Mouse (Mus musculus): ENCODE measurements around the gene Hectd3. TPM values are rescaled to one million over a fixed set of nuclear protein-coding genes. Genes with fewer than 3 reads are reported as not detected.
A peak's percentile ranks its signal among the peaks of the same experiment; 100 is the strongest.

The Hectd3 gene
- 22.4 and 24.9 TPM in 2 replicates for polyA plus RNA-seq (2015; fragmentation: Nextera tagmentation; extraction: Ambion mirVana)

DNA sequence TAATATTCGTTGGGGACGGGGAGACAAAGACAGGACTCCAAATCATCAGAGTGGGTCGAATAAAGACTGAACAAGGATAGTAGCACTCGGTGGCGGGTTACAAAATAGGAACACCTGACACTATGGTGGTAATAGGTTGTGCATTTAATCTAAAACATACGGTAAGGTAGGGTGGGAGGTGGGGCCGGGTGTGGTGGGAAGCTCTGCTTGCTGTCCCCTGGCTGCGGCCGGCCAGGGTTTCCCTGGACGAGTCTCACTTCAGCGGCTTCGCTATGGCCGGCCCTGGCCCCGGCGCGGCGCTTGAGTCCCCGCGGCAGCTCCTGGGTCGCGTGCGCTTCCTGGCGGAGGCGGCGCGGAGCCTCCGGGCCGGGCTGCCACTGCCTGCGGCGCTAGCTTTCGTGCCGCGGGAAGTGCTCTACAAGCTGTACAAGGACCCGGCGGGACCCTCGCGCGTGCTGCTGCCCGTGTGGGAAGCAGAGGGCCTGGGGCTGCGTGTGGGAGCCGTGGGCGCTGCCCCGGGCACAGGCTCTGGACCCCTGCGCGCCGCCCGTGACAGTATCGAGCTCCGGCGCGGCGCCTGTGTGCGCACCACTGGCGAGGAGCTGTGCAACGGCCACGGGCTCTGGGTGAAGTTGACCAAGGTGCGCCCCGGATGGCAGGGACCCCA, at the start of gene Hectd3:
Gene Hectd3 (plus strand): TSS at position 187 of the 667 bp plus-strand sequence.
- Histone ChIP-seq H3K4me3 (replicated peaks) (peak within 1 kb of the TSS; percentile 72), H3K4me2 (peak within 1 kb of the TSS; percentile 90), H3K9me3 (replicated peaks) (no peaks in the 10 kb centered on the region), H3K36me3 (peaks cover 33% of the 10 kb centered on the region), H3K9ac (replicated peaks) (peak within 1 kb of the TSS; percentile 72), H3K27me3 (replicated peaks) (no peaks in the 10 kb centered on the region), H3K4me1 (peaks cover 34% of the 10 kb centered on the region), H3K27ac (replicated peaks) (peak within 1 kb of the TSS; percentile 89)
- ATAC-seq (ENCODE audit: low FRiP score), result peak; percentile 69
- WGBS, result under 1% methylated on average over 49 of the region's 58 CpGs

DNA sequence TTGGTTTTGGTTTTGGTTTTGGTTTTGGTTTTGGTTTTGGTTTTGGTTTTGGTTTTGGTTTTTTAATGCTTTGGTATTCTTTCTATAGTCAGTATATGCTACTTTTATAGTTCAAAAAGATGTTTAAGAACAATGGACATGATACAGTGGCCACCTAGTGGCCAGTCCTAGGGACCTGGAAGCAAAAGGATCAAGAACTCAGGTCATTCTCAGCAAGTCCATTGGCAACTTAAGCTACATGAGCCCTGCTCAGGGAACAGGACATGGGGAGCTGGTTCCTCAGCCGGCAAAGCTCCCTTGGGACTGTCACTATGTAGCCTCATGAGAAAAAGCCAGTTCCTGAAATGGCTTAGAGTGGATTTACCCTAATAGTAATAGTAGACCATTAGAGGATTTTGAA, 43.5 kb upstream of the Hectd3 start:
- H3K4me2 ChIP-seq, result no peak overlapping the region
- no peaks in the 10 kb centered on the region for H3K4me1 ChIP-seq
- H3K27ac ChIP-seq (replicated peaks), result no peak overlapping the region
- H3K9ac ChIP-seq (replicated peaks), result no peak overlapping the region
- no peak for ATAC-seq (ENCODE audit: low FRiP score)
- no peaks in the 10 kb centered on the region for H3K27me3 ChIP-seq (replicated peaks)
- H3K36me3 ChIP-seq, result no peaks in the 10 kb centered on the region
- no peak overlapping the region for H3K4me3 ChIP-seq (replicated peaks)
- 44% methylated on average over 1 of the region's 1 CpGs for WGBS
- H3K9me3 ChIP-seq (replicated peaks), result no peaks in the 10 kb centered on the region

DNA sequence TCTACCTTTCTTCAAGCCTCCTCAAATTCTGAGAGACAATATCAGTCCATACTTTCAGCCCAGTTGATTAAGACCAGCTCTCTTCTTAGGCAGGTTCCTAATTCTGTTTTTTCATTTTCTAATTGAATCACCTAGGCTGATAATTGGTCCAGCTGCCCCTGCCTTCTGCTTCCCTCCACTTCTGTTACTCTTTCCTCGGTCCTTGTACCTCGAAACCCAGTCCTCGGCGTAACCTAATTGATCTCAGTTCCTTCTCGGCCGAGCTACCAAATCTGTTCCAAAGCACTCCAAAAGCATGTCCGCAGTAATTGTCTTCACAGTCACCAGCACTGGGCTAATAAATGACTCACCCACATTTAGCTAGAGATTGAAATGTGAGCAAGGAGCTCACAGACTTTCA, 40.2 kb upstream of the Hectd3 start:
- no peak overlapping the region for H3K4me2 ChIP-seq
- no peaks in the 10 kb centered on the region for H3K27me3 ChIP-seq (replicated peaks)
- H3K36me3 ChIP-seq, result no peaks in the 10 kb centered on the region
- no peaks in the 10 kb centered on the region for H3K9me3 ChIP-seq (replicated peaks)
- H3K9ac ChIP-seq (replicated peaks), result no peak overlapping the region
- no peak for ATAC-seq (ENCODE audit: low FRiP score)
- no peaks in the 10 kb centered on the region for H3K4me1 ChIP-seq
- H3K4me3 ChIP-seq (replicated peaks), result no peak overlapping the region
- no peak overlapping the region for H3K27ac ChIP-seq (replicated peaks)
- 93% methylated on average over 7 of the region's 7 CpGs for WGBS

DNA sequence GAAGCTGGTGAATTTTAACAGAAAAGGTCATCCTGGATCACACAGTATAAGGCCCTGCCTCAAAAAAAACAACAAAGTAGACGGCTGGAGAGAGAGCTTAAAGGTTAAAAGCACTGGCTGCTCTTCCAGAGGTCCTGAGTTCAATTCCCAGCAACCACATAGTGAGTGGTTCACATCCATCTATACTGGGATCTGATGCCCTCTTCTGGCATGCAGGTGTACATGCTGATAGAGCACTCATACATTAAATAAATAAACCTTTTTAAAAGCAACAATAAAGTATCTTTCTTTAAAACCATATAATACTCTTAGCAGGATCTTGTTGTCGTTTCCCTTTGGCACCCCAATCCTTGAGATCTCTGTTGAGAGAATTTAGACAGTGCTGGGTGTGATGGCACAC, 18.6 kb upstream of the Hectd3 start:
- Histone ChIP-seq H3K9me3 (replicated peaks) (no peaks in the 10 kb centered on the region), H3K4me2 (no peak overlapping the region), H3K36me3 (peaks cover 56% of the 10 kb centered on the region), H3K27ac (replicated peaks) (no peak overlapping the region), H3K4me3 (replicated peaks) (no peak overlapping the region), H3K9ac (replicated peaks) (no peak overlapping the region), H3K4me1 (no peaks in the 10 kb centered on the region), H3K27me3 (replicated peaks) (no peaks in the 10 kb centered on the region)
- 79% methylated on average over 2 of the region's 2 CpGs for WGBS
- no peak for ATAC-seq (ENCODE audit: low FRiP score)

DNA sequence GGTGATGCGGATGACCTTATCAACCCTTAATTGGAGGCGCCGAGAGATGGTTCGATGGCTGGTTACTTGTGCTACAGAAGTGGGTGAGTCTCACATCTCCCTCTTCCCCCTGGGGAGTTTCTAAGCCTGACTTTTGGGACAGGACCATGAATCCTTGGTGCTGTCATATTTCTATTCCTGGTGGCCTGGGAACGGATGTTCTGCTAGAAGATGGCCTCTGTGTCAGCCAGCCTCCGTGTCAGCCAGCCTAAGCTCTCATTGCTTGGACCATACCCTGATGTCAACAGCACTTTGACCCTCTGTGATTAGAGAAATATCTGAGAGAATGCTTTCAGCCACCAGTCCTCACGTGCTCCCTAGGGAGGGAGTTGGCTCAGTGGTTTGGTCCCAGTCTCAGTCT, 9.4 kb upstream of the Hectd3 start:
- no peak for ATAC-seq (ENCODE audit: low FRiP score)
- no peaks in the 10 kb centered on the region for H3K27me3 ChIP-seq (replicated peaks)
- H3K4me1 ChIP-seq, result no peaks in the 10 kb centered on the region
- no peak overlapping the region for H3K4me3 ChIP-seq (replicated peaks)
- WGBS, result 96% methylated on average over 7 of the region's 7 CpGs
- H3K4me2 ChIP-seq, result no peak overlapping the region
- peaks cover 70% of the 10 kb centered on the region for H3K36me3 ChIP-seq
- no peak overlapping the region for H3K9ac ChIP-seq (replicated peaks)
- no peaks in the 10 kb centered on the region for H3K9me3 ChIP-seq (replicated peaks)
- H3K27ac ChIP-seq (replicated peaks), result no peak overlapping the region

DNA sequence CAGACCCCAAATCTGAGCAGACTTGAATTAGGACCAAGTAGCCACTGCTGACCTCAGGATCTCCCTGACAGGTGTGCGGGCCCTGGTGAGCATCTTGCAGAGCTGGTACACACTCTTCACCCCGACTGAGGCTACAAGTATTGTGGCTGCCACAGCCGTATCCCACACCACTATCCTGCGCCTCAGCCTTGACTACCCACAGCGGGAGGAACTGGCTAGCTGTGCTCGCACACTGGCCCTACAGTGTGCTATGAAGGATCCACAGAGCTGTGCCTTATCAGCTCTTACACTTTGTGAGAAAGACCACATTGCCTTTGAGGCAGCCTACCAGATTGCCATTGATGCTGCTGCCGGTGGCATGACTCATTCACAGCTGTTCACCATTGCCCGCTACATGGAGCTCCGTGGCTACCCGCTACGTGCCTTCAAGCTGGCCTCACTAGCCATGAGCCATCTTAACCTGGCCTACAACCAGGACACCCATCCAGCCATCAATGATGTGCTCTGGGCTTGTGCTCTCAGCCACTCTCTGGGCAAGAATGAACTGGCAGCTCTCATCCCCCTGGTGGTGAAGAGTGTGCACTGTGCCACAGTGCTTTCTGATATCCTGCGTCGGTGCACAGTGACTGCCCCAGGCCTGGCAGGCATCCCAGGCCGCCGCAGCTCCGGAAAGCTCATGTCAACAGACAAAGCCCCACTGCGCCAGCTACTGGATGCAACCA, 8.6 kb upstream of the Hectd3 start:
- no peak overlapping the region for H3K4me3 ChIP-seq (replicated peaks)
- peaks cover 62% of the 10 kb centered on the region for H3K36me3 ChIP-seq
- 0 out of 2 replicates have a peak, but pooled peaks cover 3% of the 10 kb centered on the region for H3K4me1 ChIP-seq
- WGBS, result 62% methylated on average over 17 of the region's 17 CpGs
- H3K27me3 ChIP-seq (replicated peaks), result no peaks in the 10 kb centered on the region
- H3K9me3 ChIP-seq (replicated peaks), result no peaks in the 10 kb centered on the region
- H3K4me2 ChIP-seq, result no peak overlapping the region
- H3K9ac ChIP-seq (replicated peaks), result no peak overlapping the region
- peak; percentile 43 for ATAC-seq (ENCODE audit: low FRiP score)
- no peak overlapping the region for H3K27ac ChIP-seq (replicated peaks)

DNA sequence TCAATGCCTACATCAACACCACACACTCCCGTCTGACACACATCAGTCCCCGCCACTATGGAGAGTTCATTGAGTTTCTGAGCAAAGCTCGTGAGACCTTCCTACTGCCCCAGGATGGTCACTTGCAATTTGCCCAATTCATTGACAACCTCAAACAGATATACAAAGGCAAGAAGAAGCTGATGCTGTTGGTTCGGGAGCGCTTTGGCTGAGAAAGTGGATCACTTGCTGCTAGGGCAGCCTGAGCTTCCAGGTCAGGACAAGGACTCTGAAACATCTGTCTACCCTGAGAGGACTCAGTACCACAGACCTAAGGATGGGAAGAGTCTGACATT, 8.0 kb upstream of the Hectd3 start:
- no peak overlapping the region for H3K4me2 ChIP-seq
- no peak overlapping the region for H3K27ac ChIP-seq (replicated peaks)
- no peaks in the 10 kb centered on the region for H3K9me3 ChIP-seq (replicated peaks)
- no peaks in the 10 kb centered on the region for H3K27me3 ChIP-seq (replicated peaks)
- ATAC-seq (ENCODE audit: low FRiP score), result no peak
- H3K4me3 ChIP-seq (replicated peaks), result no peak overlapping the region
- WGBS, result 72% methylated on average over 5 of the region's 5 CpGs
- 0 out of 2 replicates have a peak, but pooled peaks cover 3% of the 10 kb centered on the region for H3K4me1 ChIP-seq
- H3K9ac ChIP-seq (replicated peaks), result no peak overlapping the region
- H3K36me3 ChIP-seq, result peaks cover 57% of the 10 kb centered on the region

DNA sequence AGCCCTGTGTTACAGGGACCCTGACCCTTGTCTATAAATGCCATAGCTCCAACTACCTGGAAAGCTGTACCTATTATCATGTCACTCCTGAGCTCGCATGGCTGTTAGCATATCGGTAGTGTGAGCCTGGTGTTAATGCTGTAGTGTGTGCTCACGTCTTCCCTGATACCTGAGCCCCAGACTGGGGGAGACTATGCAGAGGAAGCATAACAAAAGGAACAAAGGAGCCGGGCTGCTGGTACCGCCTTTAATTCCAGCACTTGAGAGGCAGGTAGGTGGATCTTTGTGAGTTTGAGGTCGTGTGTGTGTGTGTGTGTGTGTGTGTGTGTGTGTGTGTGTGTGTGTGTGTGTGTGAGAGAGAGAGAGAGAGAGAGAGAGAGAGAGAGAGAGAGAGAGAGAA, 5.4 kb upstream of the Hectd3 start:
- Histone ChIP-seq H3K4me2 (no peak overlapping the region), H3K9ac (replicated peaks) (no peak overlapping the region), H3K27ac (replicated peaks) (no peak overlapping the region), H3K9me3 (replicated peaks) (no peaks in the 10 kb centered on the region), H3K4me3 (replicated peaks) (no peak overlapping the region), H3K36me3 (peaks cover 51% of the 10 kb centered on the region), H3K4me1 (peaks cover 17% of the 10 kb centered on the region), H3K27me3 (replicated peaks) (no peaks in the 10 kb centered on the region)
- 68% methylated on average over 6 of the region's 6 CpGs for WGBS
- no peak for ATAC-seq (ENCODE audit: low FRiP score)

DNA sequence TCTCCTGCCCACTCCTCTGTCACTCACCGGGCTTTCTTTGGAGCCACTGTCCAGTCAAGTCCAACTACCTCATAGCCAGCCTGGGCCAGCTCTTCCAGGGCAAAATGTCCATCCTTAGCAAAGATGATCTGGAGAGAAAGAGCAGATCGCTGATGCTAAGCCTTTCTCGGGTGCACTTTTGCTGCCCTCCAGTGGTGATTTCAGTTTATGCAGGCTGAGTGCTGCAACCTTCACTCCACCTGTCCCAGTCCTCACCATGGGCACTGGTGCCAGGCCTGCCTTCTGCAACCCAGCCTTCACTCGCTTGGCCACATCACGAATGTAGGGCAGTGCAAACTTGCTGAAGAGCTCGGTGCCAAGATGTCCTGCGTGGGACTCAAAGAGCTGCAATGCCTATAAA, 3.8 kb upstream of the Hectd3 start:
- no peak overlapping the region for H3K4me2 ChIP-seq
- H3K27ac ChIP-seq (replicated peaks), result no peak overlapping the region
- ATAC-seq (ENCODE audit: low FRiP score), result no peak
- peaks cover 38% of the 10 kb centered on the region for H3K36me3 ChIP-seq
- no peak overlapping the region for H3K4me3 ChIP-seq (replicated peaks)
- no peaks in the 10 kb centered on the region for H3K27me3 ChIP-seq (replicated peaks)
- no peaks in the 10 kb centered on the region for H3K9me3 ChIP-seq (replicated peaks)
- H3K9ac ChIP-seq (replicated peaks), result no peak overlapping the region
- peaks cover 28% of the 10 kb centered on the region for H3K4me1 ChIP-seq
- 20% methylated on average over 7 of the region's 7 CpGs for WGBS

DNA sequence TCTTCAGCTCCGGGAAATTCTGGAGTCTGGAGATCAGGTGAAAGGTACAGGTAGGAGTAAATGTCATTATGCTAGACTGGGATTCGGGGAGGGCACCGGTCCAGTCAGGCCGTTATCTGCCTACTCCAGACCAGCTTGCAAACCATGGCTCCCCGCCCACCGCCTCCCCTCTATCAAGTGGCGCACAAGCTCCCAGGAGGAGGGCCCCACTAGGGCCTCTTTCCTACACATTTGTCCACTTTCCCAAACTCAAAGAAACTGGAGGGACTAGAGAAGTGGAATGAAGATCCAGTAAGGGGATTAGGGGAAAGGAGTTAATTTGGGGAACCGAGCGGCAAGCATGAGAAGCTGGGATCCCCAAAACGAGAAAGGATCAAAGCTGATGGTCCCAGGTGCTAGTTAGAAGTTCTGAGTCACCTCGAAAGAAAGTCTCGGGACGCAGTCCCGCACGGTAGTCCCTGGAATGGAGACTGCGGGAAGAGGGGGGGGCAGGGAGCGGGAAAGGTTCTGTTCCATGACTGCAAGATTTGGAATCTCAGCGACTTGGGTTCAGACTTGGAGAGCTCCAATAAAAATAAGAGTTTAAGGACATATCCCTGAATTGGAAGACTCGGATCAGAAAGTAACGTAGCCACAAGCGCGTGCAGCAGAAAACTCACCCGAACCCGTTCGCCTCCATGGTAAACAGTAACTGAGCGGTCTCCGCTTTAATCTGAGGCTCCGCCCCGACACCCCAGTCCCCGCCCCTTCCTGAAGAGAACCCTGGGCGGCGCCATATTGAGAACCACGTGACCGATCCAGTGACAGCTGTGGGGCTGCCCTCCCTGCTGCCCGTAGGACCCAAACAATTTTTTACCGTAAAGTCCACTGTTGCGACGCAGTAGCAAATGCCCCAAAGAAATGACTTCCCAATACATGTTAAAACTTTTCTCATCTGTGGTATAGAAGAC, 1.2 kb upstream of the Hectd3 start, which contains the start of gene Urod:
Gene Urod (minus strand): TSS at position 742 of the 950 bp plus-strand sequence.
- ATAC-seq (ENCODE audit: low FRiP score), result peak; percentile 92
- Histone ChIP-seq H3K9ac (replicated peaks) (peak within 1 kb of the TSS; percentile 72), H3K4me2 (peak within 1 kb of the TSS; percentile 90), H3K27ac (replicated peaks) (peak within 1 kb of the TSS; percentile 89), H3K36me3 (peaks cover 30% of the 10 kb centered on the region), H3K4me1 (peaks cover 34% of the 10 kb centered on the region), H3K27me3 (replicated peaks) (no peaks in the 10 kb centered on the region), H3K4me3 (replicated peaks) (peak within 1 kb of the TSS; percentile 72), H3K9me3 (replicated peaks) (no peaks in the 10 kb centered on the region)
- WGBS, result 1% methylated on average over 38 of the region's 38 CpGs

DNA sequence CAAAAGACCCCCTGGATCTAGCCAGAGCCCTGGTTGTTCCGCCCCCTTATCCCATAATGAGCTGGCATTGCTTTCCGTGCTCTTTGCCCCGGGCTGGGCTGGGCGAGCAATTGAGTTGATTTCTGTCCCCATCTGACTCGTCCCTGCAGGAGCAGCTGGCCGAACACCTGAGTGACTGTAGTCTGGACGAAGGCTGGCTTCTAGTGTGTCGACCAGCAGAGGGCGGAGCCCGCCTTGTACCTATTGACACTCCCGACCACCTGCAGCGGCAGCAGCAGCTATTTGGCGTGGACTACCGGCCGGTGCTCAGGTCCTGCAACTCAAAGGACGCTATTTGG, 650 bp downstream of the Hectd3 start:
- ATAC-seq (ENCODE audit: low FRiP score), result peak; percentile 9; the same call in 1 of the 2 replicates
- peak overlapping the region; percentile 72 for H3K4me3 ChIP-seq (replicated peaks)
- H3K27me3 ChIP-seq (replicated peaks), result no peaks in the 10 kb centered on the region
- H3K4me1 ChIP-seq, result peaks cover 34% of the 10 kb centered on the region
- H3K36me3 ChIP-seq, result peaks cover 35% of the 10 kb centered on the region
- peak overlapping the region; percentile 90 for H3K4me2 ChIP-seq
- peak overlapping the region; percentile 89 for H3K27ac ChIP-seq (replicated peaks)
- H3K9me3 ChIP-seq (replicated peaks), result no peaks in the 10 kb centered on the region
- H3K9ac ChIP-seq (replicated peaks), result peak overlapping the region; percentile 72
- 0% methylated on average over 16 of the region's 16 CpGs for WGBS
